Mouse (Mus musculus) heart, postnatal 36 days (tissue): ENCODE measurements around the gene Ppp1r21. TPM values are rescaled to one million over a fixed set of nuclear protein-coding genes. Genes with fewer than 3 reads are reported as not detected.

Source experiments
- DNase-seq, 2 experiments: peaks; one replicate each; pipeline ENCODE4 v3.0.0; 2021 to 2022
- intact Hi-C: fragments of 180-260 bp; cut with DNase I; formaldehyde crosslinking; loops from one replicate; pipeline ENCODE4 v1.15.1; 2025
- total RNA-seq, 2 experiments: library from RNA; stranded (reverse); gene quantifications; 2 replicates each; pipeline ENCODE4 v1.2.3; 2021

The Ppp1r21 gene
- 10 to 100 TPM in 1 of 2 experiments, 1 to 10 TPM in 1; 9.6 to 13.4 TPM for total RNA-seq

DNA sequence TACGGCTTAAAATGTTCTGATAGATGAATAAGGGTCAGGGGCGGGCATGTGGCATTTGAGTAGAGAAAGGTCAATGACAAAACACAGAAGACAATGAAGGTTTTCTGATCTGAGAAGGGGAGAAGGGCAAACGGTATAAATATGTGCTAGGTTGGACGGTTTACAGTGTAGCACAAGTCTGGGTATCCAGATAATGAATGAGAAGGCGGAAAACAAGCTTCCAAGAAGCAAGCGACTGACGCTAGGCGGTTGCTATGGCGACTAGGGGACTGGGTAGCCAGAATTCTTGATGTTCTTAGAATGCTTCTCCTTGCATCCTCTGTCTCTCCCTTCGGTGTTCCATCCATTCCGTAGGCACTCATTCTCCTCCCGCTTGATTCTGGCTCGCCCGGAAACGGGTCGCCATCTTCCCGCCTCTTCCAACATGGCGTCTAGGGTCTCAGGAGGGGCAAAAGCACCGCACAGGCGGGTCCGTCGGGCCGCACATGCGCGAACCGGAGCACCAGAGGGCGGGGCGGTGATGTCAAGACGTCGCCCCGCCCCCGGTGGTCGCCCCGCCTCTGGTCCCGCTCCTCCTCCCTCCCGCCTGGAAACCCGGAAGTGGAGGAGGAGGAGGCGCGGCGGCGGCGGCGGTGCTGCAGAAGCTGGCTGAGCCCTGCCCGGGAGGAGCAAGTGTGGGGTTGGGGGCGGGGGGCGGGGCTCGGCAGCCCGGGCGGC, at the start of gene Ppp1r21:
Ppp1r21 (plus strand) TSS at position 600 of the 717 bp plus-strand sequence.
- DNase-seq, result peak; percentile 96 to 97
- intact Hi-C loops, result loop anchor here (2.0 kb wide), 2 partner anchors 67 to 111 kb away; partner anchors contain the start of gene Ston1

DNA sequence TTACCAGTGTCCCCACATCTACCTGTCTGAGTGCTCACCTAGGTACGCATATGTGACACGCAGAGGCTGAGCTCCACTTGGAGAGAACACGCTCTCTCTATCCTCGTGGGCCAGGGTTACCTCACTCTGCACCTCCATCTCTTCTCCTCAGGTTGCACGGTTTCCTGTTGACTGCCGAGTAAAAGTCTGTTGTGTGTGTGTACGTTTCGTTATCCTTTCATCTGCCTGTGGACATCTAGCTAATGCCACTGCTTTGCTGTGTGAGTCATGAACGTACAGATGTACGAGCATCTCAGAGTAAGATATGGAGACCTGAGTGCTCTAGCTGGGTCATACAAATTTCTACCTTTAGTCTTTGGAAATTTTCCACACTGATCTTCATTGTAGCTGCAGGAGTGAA, 49.5 kb upstream of the Ppp1r21 start:
- intact Hi-C loops, result no loop called here
- no peak for DNase-seq

DNA sequence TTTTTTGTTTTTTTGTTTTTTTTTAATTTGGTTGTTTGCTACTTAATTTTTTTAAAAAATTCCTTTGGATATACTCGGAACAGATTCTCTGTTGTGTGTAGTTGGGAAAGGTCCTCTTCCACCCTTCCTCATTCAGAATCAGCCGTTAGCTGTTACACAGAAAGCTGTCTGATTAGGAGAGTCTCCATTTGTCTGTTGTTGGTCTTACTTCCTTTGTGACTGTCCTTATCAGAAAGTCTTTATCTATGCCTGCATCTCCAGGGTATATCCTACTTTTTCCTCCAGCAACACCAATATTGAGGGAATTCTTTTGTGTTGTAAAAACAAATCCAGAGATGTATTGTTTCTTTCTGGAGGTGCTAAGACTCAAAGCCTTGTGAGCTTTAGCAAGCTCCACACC, 48.9 kb upstream of the Ppp1r21 start:
- no peak for DNase-seq
- intact Hi-C loops, result no loop called here

DNA sequence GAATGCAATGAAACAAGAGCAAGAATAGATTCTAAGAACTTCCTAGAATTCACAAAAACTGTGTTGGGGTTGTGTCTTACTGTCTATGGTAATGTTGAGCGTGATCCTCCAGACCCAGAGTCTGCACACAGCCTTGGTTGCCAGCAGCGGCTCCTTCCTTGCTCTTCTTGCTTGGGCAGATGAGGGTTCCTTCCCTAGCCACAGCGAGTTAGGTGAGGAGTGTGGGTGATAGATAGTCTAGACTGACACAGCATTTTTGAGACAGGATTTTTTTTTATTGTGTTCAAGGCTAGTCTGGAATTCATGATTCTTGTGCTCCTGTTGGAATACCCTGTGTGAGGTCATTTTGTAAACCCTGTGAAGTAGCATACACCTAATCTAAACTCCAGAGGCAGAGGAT, 48.3 kb upstream of the Ppp1r21 start:
- intact Hi-C loops, result no loop called here
- no peak for DNase-seq

DNA sequence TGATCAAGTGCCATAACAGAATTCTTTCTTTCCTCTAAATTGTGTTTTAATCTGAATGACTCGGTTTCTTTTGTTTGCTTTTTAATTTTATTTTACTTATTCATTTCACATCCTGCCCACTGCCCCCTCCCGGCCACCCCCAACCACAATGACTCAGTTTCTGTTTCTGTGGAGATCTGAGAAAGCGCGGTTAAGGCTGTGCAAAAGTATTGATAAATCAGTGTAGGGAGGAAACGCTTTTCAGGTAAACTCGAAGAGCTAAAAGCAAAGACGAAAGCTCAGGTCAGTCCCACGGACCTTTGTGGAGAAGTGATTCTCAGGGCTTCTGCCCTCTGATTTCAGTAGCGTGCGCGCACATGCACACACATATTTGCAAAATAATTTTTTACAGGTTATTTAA, 45.4 kb upstream of the Ppp1r21 start:
- intact Hi-C loops, result no loop called here
- no peak for DNase-seq

DNA sequence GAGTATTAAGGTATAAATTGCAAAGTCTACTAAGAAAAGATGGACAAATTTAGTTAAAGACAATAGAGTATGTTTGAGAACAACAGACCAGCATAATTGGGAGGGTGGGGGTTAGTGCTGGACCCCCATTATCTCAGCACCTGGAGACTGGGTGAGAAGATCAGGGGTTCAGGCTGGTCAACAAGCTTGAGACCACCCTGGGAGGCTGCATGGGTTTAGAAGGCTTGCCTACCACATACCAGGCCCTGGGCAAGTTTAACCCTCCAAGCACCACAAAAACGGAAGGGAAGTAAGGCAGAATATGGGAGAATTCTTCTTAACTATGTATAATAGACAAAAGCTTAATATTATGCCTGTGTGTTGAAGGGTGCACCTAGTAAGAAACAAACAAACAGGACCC, 45.0 kb upstream of the Ppp1r21 start:
- no peak for DNase-seq

DNA sequence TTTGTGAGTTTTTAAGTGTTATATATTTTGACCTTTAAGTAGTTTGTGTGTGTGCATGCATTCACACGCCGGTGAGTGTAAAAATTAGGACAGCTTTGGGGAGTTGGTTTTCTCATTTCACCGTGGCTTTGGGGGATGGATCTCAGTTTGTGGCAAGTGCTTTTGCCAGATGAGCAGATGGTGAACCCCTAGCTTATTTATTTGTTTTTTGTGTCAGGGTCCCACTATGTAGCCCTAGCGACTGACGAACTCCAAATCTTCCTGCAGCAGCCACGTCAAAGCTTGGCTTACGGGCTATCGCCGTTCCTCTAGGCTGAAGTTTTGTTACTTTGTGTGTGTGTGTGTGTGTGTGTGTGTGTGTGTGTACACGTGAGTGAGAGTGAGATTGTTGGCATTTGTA, 39.4 kb upstream of the Ppp1r21 start:
- intact Hi-C loops, result no loop called here
- no peak for DNase-seq

More for the DNA sequence above, 45.0 kb upstream of the Ppp1r21 start:
- intact Hi-C loops, result no loop called here

DNA sequence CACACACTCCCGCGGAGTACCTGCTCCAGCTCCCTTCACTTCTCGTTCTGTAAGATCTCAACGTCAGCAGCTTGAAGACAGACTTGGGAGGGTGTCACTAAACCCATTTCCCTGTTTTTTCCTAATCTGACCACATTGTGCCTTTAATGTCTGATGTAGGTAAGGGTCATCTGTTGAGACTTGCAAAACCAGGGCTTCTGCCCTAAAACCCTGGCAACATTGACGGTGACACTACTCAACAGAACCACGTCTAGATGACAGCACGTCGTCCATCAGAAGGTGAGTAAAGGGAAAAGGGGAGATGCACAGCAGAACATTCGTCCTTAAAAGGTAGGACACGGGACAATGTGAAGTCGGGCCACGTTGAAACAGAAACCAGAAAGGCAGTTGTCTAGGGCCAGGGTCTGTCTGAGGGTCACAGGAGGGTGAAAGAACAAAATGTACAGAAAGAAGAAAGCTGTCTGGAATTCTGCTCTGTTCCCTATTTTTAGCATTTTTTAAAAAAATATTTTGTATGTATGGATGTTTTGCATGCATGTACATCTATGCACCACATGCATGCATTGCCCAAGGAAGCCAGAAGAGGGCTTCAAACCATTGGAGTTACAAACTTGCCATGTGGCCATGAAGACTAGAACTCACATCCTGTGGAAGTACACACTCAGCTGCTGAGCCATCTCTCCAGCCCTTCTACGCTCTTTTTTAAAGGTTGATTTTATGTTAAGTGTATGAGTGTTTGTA, 38.4 kb upstream of the Ppp1r21 start:
- no peak for DNase-seq
- intact Hi-C loops, result no loop called here

DNA sequence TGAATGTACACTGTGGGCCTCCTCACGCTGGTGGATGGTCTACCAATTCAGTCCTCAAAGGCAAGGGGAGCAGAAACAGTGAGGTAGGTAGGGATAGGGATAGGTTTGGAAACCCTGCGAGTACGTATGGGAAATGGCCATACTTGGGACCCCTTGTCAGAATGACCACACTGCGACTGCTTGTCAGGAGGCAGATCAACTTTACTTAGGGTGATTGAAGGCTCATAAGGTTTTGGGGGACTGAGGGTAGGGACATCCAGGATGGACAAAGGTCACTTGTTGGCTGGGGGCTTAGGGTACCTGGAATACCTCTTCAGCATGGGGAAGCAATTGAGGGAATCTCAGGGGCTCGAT, 37.8 kb upstream of the Ppp1r21 start:
- DNase-seq, result no peak
- intact Hi-C loops, result no loop called here

DNA sequence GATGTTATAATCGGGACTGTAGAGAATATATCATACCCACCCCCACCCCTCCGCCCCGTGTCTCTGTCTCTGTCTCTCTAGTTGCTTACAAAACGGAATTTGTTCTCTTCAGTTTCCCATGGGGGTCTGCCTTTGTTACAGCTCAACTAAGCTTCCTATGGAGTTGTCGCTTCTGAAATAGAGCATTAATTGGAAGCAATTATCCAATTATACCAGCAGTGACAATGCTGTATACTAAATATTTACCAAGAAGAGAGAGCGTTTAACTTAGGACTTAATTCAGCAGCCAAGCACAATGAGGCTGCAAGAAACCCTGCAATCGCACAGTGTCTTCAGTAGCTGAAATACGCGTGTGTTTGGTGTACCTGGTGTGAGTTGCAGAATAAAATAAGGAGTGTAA, 36.4 kb upstream of the Ppp1r21 start:
- intact Hi-C loops, result no loop called here
- no peak for DNase-seq

DNA sequence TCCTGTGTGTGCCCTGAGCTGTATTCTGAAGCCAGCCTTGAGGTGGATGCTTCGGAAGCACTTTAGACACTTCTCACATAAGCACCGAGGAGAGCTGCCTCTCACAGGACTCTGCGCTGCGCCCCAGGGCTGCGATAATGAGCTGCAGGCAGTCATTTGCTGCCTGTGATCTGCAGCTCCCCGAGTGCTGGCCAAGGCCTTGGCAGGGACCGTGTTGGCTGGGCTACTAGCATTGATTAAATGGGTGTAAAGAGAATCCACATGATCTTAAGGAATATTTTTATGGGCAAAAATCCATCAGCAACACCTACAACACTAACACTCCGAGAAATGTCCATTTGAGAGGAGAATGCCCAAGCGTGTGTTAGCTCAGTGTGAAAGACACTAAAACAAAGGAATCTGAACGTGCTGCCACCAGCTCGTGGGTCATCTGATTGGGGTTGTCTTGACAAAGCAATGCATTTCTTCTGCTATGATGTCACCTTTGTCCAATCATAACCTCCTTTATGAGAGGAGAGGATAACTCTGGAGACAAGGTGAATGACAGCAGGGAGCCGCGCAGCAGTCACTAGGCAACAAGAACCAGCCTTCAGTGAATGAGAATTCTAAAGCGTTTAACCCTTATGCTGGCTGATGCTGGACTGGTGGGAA, 35.7 kb upstream of the Ppp1r21 start:
- no peak for DNase-seq
- intact Hi-C loops, result no loop called here

DNA sequence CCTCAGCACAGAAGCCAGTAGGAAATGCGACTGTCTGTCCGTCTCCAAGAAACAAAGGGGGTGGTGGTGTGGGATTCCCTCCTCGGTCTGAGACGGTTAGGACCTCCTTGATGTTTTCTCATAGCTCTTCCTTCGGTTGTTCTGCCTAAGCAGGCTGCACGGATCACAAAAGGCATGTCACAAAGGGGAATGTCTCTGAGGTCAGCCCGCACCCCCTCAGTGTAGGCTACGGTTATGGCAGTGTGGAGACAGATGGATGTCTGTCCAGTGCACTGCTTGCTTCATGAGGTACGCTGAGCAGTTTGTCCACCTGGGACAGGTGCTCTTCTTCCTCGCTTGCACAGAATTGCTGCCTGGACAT, 35.2 kb upstream of the Ppp1r21 start:
- intact Hi-C loops, result no loop called here

DNA sequence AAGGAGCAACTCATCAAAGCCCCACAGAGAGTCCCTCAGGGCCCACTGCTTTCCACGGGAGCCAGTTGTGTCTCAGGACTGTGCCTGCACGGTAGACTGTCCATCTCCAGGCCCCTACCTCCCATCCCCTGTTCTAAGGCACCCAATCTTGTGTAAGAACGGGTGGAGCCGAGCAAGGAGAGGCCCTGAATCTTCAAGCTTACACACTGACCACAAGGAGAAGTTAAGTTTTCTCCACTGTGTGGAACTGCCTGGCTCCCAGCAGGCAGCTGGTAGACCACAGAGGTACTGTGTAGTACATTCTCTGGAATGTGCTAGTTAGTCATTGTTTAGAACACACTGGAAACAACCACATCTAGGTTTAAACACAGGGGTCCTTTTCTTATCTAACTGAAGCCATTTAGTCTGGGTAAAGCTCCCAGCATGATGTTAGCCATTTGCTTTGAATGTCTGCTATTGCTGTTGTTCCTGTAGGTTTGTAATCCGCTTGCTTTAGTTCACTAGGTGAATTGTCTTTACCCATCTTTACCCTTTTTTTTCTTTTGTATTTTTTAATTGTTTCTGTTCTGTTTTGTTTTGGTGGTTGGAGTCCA, 31.7 kb upstream of the Ppp1r21 start:
- DNase-seq, result no peak
- intact Hi-C loops, result no loop called here

More for the DNA sequence above, 35.2 kb upstream of the Ppp1r21 start:
- no peak for DNase-seq

DNA sequence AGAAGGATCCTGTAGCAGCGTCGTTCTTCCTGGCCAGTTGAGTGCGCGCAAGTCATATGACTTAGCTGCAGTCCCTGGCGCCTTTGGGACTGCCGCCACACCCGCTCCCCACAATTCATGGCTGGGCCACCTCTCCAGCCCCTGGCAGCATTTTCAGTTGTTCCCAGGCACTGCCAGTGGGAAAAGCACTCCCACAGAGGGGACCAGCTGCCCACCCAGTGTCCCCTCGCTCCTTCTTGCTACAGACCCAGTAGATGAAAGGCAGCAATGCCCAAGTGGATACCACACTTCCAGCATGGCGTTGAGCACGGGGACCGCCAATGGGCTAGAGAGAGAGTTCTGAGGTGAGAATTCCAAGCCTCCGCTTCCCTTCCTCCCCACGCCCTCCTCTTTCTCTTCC, 25.9 kb upstream of the Ppp1r21 start:
- intact Hi-C loops, result no loop called here
- DNase-seq, result no peak

DNA sequence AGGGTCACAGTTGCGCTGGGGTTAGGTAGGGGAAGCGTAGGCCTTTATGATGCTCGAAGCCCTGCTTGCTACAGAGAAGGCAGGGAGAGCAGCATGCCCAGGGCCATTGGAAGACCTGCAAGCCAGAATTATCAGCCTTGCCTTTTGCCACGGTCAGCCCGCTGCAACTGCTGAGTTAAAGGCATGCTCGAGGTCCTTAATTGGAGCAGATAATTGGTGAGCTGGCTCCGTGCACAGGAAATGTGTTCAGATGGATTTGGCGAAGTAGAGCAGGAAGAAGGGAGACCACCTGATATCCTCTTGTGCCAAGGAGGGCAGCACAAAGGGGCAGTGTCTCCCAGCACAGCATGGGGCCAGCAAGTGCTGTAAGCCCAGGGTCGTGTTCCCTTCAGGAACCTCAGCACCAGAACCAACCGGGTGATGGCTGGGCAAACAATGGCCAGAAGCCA, 24.6 kb upstream of the Ppp1r21 start:
- DNase-seq, result no peak
- intact Hi-C loops, result no loop called here

DNA sequence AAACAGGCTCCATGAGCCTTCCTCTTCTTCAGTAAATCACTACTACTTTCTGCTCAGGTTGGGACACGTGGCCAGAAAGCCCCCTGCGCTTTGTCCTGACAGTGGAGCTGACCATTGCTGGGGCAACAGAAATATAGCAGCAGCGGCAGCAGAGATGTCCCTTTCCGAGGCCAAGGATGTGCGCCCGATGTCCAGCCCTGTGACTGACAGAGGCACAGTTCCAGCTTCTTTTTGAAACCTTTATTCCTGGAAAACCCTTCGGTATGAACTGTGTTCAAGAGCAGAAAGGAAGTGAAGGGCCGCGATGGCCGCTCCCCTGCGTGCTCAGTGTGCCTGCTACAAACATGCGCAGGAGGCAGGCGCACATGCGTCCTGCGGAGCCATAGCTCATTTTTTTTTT, 24.0 kb upstream of the Ppp1r21 start:
- intact Hi-C loops, result no loop called here
- DNase-seq, result no peak

DNA sequence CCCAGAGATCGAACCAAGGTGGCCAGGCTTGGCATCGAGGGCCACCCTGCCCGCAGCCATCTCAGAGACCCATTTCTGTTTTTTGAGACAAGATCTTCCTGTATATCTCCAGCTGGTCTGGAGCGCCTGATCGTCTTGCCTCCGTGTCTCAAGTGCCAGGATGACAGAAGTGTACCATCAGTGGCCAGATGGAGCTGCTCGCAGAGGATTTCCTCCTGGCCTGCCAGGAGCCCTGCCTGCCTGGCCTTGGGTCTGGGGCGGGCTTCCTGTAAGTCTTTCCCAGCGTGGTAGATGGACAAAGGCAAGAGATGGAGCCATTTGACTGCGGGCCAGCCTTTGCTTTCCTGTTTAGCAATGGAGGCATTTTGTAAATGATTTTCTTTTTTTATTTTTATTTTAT, 22.5 kb upstream of the Ppp1r21 start:
- intact Hi-C loops, result no loop called here
- DNase-seq, result no peak

DNA sequence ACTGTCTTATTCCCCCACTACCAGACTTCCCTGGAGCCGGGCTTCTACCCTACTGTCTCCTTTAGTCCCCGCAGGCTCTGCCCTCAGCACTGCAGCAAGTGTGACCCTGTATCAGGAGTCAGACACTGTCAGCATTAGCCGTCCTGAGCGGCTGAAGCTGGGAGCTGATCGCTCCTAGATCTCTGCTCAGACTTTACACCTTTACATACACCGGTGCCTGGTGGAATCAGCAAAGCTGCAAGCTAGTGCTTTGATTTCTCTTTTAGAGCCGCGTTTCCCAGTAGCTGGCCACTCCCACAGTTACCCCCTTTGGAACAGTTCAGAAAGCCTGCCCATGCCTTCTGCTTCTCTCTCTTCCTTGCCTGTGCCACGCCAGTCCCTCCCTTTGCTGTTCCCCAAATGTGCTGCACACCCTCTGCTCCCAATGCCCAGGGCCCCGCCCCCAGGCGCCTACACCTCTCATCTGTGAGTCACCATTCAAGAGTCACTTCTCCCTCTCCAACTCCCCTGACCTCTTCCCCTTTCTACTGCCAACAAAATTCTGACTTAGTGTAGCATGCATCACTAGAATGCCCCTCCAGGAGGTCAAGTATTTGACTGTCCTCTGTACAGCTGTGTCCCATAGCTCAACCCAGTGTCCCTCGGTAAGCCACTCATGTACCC, 20.9 kb upstream of the Ppp1r21 start:
- intact Hi-C loops, result no loop called here
- peak; percentile 63 to 64 for DNase-seq

DNA sequence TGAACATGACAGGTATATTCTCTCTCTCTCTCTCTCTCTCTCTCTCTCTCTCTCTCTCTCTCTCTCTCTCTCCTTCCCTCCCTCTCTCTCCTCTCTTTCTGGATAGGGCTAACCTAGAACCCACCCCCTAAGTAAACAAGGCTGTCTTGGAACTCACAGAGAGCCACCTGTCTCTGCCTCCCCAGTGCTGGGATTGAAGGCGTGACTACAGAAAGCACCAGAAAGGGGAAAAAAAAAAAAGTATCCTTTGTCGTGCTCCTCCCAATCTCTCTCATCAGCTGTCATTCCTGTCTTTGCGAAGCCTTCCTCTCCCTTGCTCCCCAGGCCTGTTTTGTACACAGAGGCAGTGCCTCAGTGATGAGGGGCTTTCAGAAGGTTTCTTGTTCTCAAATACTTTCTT, 19.9 kb upstream of the Ppp1r21 start:
- DNase-seq, result no peak
- intact Hi-C loops, result loop anchor here (2.0 to 10.0 kb wide), 4 partner anchors 69 to 483 kb away; partner anchors contain the start of genes Fbxo11 and Foxn2

DNA sequence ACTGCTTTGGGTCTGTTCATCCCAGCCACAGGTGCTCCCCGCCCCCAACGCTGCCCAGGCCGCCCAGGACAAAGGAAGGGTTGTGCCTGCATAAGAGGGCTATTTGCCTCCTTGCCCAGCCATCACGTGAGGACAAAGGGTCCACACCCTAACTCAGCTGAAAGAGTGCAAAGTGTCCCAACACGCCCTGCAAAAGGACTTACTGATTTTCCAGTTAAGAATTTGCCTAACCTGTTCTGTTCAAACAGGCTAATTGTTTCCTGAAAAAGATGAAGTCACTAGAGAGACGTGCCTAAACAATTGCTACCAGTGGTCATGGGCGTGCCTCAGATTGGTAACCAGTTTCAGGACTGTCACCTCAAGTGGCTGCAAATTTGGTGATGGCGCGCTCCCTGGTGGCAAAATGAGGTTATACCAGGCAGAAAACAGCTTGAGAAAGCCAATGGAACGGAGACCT, 18.8 kb upstream of the Ppp1r21 start:
- DNase-seq, result peak; percentile 81 to 89
- intact Hi-C loops, result loop anchor here (1.0 to 10.0 kb wide), 5 partner anchors 70 to 484 kb away; partner anchors contain the start of genes Fbxo11 and Foxn2
